In genomic region chr3:87809322-87809962, GRCm38 (mm10) we compare ENCODE assay signal across 7 mouse cellular contexts. TPM values are rescaled to one million over a fixed set of nuclear protein-coding genes. Genes with fewer than 3 reads are reported as not detected.
A peak's percentile ranks its signal among the peaks of the same experiment; 100 is the strongest.
DNase-seq lines count a peak whose midpoint lies in the region; ATAC-seq lines count a peak whose summit lies in the region.

No protein-coding gene starts in this region.

- no peak overlapping the region for H3K27ac ChIP-seq in neural tube, embryonic 11.5 days (ENCODE audit: low read depth, low read length)
- H3K27ac ChIP-seq in hindbrain, embryonic 12.5 days, result no peak overlapping the region
- H3K27ac ChIP-seq in liver, embryonic 11.5 days (ENCODE audit: low read depth, low read length), result no peak overlapping the region

- no peak for DNase-seq in neural tube, embryonic 11.5 days (ENCODE audit: low spot score)
- no peak for DNase-seq in neural tube, embryonic 10.5 days (ENCODE audit: extremely low spot score, low spot score)
- DNase-seq in liver, embryonic 11.5 days (ENCODE audit: low spot score), result no peak
- DNase-seq in cerebellum, adult 9-10 months, result no peak
- DNase-seq in MN1 (ENCODE audit: low spot score), result no peak
- no peak for DNase-seq in T-cell, adult 2 months (ENCODE audit: low spot score)

- H3K9ac ChIP-seq in neural tube, embryonic 11.5 days (ENCODE audit: low read length), result no peak overlapping the region
- no peak overlapping the region for H3K9ac ChIP-seq in hindbrain, embryonic 12.5 days
- H3K9ac ChIP-seq in liver, embryonic 11.5 days (ENCODE audit: low read depth, low read length), result no peak overlapping the region

- no peaks in the 10 kb centered on the region for H3K9me3 ChIP-seq in neural tube, embryonic 11.5 days (ENCODE audit: control insufficient read depth, low read length)
- H3K9me3 ChIP-seq in hindbrain, embryonic 12.5 days (replicated peaks), result no peaks in the 10 kb centered on the region
- H3K9me3 ChIP-seq in liver, embryonic 11.5 days (ENCODE audit: control insufficient read depth, low read length), result no peaks in the 10 kb centered on the region

- peaks cover 42% of the 10 kb centered on the region for H3K27me3 ChIP-seq in neural tube, embryonic 11.5 days (ENCODE audit: control insufficient read depth, insufficient read depth, low read length)
- peaks cover 87% of the 10 kb centered on the region for H3K27me3 ChIP-seq in hindbrain, embryonic 12.5 days
- H3K27me3 ChIP-seq in liver, embryonic 11.5 days (replicated peaks; ENCODE audit: control insufficient read depth, insufficient read depth, low read length), result peaks cover 92% of the 10 kb centered on the region

- H3K36me3 ChIP-seq in neural tube, embryonic 11.5 days (ENCODE audit: control insufficient read depth, insufficient read depth, low read length), result no peaks in the 10 kb centered on the region
- H3K36me3 ChIP-seq in hindbrain, embryonic 12.5 days, result no peaks in the 10 kb centered on the region
- no peaks in the 10 kb centered on the region for H3K36me3 ChIP-seq in liver, embryonic 11.5 days (ENCODE audit: control insufficient read depth, insufficient read depth, low read length)

- H3K4me1 ChIP-seq in neural tube, embryonic 11.5 days (ENCODE audit: control insufficient read depth, insufficient read depth, low read length), result 0 out of 2 replicates have a peak, but pooled peaks cover 4% of the 10 kb centered on the region
- peaks cover 6% of the 10 kb centered on the region; the same call in 1 of the 2 replicates for H3K4me1 ChIP-seq in hindbrain, embryonic 12.5 days
- H3K4me1 ChIP-seq in liver, embryonic 11.5 days (replicated peaks; ENCODE audit: control insufficient read depth, insufficient read depth, low read length), result 0 out of 2 replicates have a peak, but pooled peaks cover 3% of the 10 kb centered on the region

- ATAC-seq in neural tube, embryonic 11.5 days (ENCODE audit: insufficient read depth, low FRiP score, low TSS enrichment), result no peak
- no peak for ATAC-seq in hindbrain, embryonic 12.5 days (ENCODE audit: low FRiP score)
- peak; percentile 64; the same call in 1 of the 2 replicates for ATAC-seq in liver, embryonic 11.5 days (replicated peaks; ENCODE audit: low FRiP score)

- WGBS in neural tube, embryonic 11.5 days, result 5% methylated on average over 28 of the region's 28 CpGs
- WGBS in hindbrain, embryonic 12.5 days, result 4% methylated on average over 28 of the region's 28 CpGs
- WGBS in liver, embryonic 11.5 days, result 8% methylated on average over 28 of the region's 28 CpGs

- H3K4me3 ChIP-seq in neural tube, embryonic 11.5 days (ENCODE audit: low read depth, low read length), result no peak overlapping the region
- H3K4me3 ChIP-seq in hindbrain, embryonic 12.5 days, result peak overlapping the region; percentile 11; the same call in 1 of the 2 replicates
- H3K4me3 ChIP-seq in liver, embryonic 11.5 days (ENCODE audit: low read depth, low read length), result peak overlapping the region; percentile 11; the same call in 1 of the 2 replicates

- H3K4me2 ChIP-seq in neural tube, embryonic 11.5 days (ENCODE audit: low read depth), result peak overlapping the region; percentile 27; the same call in 1 of the 2 replicates
- H3K4me2 ChIP-seq in hindbrain, embryonic 12.5 days (replicated peaks), result peak overlapping the region; percentile 21
- H3K4me2 ChIP-seq in liver, embryonic 11.5 days, result peak overlapping the region; percentile 32; the same call in 1 of the 2 replicates

RNA-seq across cellular contexts. Expression of gene Insrr, which starts 12.7 kb away (rescaled TPM):
- 0.45 and 0.87 TPM in 2 replicates for polyA plus RNA-seq in neural tube, embryonic 11.5 days (2014; fragmentation: Nextera tagmentation; extraction: Ambion mirVana)
- 1.2 and 1.7 TPM in 2 replicates for polyA plus RNA-seq in hindbrain, embryonic 12.5 days (2016; fragmentation: Nextera tagmentation; extraction: Ambion mirVana)
- 0.05 and 0.06 TPM in 2 replicates for polyA plus RNA-seq in liver, embryonic 11.5 days (2014; fragmentation: Nextera tagmentation; extraction: Ambion mirVana)

RNA-seq across cellular contexts. Expression of gene Ntrk1, which starts 14.5 kb away (rescaled TPM):
- polyA plus RNA-seq in neural tube, embryonic 11.5 days (2014; fragmentation: Nextera tagmentation; extraction: Ambion mirVana), result 18.3 and 20.4 TPM in 2 replicates
- 19.3 and 24.0 TPM in 2 replicates for polyA plus RNA-seq in hindbrain, embryonic 12.5 days (2016; fragmentation: Nextera tagmentation; extraction: Ambion mirVana)
- 0.62 and 1.1 TPM in 2 replicates for polyA plus RNA-seq in liver, embryonic 11.5 days (2014; fragmentation: Nextera tagmentation; extraction: Ambion mirVana)

RNA-seq across cellular contexts. Expression of gene Pear1, which starts 14.7 kb away (rescaled TPM):
- 9.2 and 10.2 TPM in 2 replicates for polyA plus RNA-seq in neural tube, embryonic 11.5 days (2014; fragmentation: Nextera tagmentation; extraction: Ambion mirVana)
- polyA plus RNA-seq in hindbrain, embryonic 12.5 days (2016; fragmentation: Nextera tagmentation; extraction: Ambion mirVana), result 13.1 and 13.2 TPM in 2 replicates
- polyA plus RNA-seq in liver, embryonic 11.5 days (2014; fragmentation: Nextera tagmentation; extraction: Ambion mirVana), result 15.5 and 18.4 TPM in 2 replicates

RNA-seq across cellular contexts. Expression of gene Sh2d2a, which starts 37.1 kb away (rescaled TPM):
- not detected in 2 replicates for polyA plus RNA-seq in neural tube, embryonic 11.5 days (2014; fragmentation: Nextera tagmentation; extraction: Ambion mirVana)
- polyA plus RNA-seq in hindbrain, embryonic 12.5 days (2016; fragmentation: Nextera tagmentation; extraction: Ambion mirVana), result not detected in 2 replicates
- polyA plus RNA-seq in liver, embryonic 11.5 days (2014; fragmentation: Nextera tagmentation; extraction: Ambion mirVana), result 0.13 and 0.15 TPM in 2 replicates
